Mouse (Mus musculus): ENCODE results near the gene Serf2.

Gene Serf2

DNA sequence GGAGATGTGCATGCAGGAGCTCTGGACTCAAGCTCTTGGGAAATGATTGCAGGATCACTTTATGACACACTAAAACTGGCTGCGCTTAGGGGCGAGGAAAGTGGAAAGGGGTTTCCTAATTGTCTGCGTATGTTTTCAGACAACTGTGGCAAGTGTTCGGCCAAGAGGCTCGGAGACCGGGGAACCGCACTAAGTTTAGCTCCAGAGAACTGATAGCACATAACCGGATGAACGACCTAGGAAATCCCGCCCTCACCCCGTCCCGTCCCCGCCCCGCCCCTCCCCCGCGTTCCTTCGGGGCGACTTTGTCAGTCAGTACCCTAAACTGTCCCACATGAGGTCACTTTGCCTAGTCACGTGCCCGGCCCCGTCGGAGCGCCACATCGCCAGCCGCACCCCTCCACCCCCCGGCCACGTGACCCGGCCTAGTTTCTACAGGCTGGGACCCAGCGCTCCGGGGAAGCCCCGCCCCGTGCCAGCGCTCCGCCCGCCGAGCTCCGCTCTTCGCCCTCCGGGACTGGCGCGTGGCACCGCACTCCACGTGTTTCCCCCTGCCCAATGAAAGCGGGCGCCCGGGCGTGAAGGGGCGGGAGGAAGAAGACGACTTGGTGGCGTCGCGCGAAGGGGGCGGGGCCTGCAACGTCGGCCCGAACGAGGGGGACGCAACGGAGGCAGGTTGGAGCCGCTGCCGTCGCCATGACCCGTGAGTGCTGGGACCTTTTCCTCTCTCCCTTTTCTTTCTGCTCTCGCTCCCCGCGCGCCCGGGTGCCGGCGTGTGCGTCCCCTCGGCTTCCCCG is at the start of gene Serf2:
Gene Serf2 (plus strand): TSS at position 457 of the 797 bp plus-strand sequence.
- peak; percentile 98 for DNase-seq (ENCODE audit: low read depth, low spot score)

DNA sequence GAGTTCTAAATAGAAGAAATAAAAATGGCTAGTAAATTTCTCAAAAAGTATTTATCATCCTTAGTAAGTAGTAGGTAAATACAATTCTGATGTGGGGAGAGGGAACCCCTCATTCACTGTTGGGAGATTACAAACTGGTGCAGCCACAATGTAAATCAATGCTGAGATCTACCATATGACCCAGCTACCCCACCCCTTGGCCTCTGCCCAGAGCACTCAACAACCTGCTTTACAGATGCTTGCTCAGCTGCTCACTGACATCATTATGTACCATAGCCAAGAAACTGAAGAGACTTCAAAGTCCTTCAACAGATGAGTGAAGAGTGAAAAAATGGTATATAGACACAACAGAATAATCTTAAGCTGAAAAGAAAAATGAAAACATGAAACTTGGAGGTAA is 45.7 kb upstream of the Serf2 start:
- DNase-seq (ENCODE audit: low read depth, low spot score): no peak

GRCm38 (mm10) chr2:121408160-121408559 is 40.8 kb upstream of the Serf2 start:
- peak; percentile 81 for DNase-seq (ENCODE audit: low read depth, low spot score)

DNA sequence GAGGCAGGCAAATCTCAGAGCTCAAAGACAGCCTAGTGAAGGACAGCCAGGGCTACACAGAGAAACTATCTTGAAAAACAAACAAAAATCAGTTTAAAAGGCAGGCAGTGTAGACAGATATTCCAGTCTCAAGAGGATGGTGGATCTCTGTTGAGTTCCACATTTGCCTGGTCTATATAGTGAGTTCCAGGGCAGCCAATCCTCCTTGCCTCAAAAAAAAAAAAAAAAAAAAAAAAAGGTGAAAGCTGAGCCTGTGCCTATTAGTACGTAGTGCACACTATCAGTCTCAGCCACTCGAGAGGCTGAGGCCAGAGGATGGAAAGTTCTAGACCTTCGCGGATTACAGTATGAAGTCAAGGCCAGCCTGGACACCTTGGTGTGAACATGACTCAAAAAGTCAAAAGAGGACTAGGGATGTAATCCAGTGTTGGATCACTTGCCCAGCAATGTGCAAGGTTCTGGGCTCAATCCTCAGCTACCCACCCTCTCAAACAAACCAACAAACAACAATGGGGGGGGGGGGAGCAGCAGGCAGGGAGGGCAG is 36.1 kb upstream of the Serf2 start:
- DNase-seq (ENCODE audit: low read depth, low spot score): no peak

DNA sequence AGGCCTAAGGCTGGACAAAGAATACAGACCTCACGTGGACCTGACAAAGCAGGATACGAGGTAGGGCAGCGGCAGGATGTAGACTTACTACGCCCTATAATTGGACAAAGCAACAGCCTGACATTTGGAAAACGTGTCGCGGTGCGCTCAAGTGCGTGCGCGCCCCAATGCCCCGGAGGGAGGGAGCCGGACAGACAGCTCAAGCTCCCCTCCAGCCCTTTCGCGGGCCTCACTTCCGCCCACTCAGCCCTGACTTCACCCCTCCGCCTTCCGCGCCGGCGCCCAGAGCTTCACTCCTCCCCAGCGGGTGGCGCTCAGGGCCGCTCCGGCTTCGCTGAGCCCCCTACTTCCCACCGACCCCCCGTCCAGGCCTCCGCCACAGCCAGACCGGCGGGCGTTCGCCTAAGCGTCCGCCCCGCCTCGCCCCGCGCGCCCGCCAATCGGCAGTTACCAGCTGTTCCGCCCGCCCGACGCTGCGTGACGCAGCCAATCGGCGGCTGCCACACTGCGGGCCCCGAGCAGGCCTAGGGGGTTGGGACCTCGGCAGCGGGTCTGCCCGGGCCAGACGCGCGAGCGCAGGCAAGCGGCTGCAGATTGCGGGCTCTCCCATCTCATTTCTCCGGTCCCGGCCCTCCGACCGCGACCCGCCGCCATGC is 35.5 kb upstream of the Serf2 start, which contains the start of the genes Pdia3 and Catsper2:
Gene Pdia3 (plus strand): TSS at position 389 of the 656 bp plus-strand sequence.
Gene Catsper2 (minus strand): TSS at position 406 of the 656 bp plus-strand sequence.
- DNase-seq (ENCODE audit: low read depth, low spot score): peak; percentile 91

- peak; percentile 82 for DNase-seq (ENCODE audit: low read depth, low spot score)
Observed at GRCm38 (mm10) chr2:121414139-121414685, 34.8 kb upstream of the Serf2 start.

GRCm38 (mm10) chr2:121415103-121415502 is 33.9 kb upstream of the Serf2 start:
- DNase-seq (ENCODE audit: low read depth, low spot score): no peak

DNA sequence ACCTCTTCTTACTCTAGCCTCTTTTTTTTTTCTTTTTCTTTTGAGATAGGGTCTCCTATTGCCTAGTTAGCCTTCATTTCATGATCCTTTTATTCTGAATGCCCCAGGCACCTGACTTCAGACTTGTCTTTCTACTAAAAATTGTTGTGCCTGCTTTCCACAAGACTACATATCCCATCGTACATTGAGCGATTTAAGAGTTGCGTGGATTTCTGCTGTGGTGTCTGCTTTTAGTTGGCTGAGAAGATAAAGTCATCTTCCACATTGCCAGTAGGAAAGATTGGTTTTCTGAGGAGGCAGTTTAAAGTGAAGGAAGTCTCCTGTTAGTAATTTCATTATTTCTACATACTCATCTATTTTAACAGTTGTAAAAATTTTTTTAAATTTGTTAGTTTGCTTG is 33.4 kb upstream of the Serf2 start:
- no peak for DNase-seq (ENCODE audit: low read depth, low spot score)

- DNase-seq (ENCODE audit: low read depth, low spot score): no peak
Observed at GRCm38 (mm10) chr2:121416356-121416755, 32.6 kb upstream of the Serf2 start.

DNA sequence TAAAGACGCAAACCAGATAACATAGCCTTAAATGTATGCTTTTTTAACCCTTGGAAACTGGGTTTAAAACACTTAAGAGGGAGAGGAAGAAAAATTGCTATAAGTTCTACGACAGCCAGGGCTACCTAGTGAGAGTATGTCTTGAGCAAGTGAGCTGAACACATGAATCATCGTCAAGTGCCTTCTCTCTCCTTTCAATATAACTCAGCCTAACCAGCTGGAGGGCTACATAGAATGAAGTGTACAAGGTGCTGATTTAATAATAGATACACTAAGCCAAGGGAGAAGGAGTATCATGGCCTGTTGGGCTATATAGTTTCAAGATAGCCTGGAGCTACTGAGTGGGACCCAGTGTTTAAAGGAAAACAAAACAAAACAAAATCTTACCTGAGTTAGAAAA is 30.5 kb upstream of the Serf2 start:
- no peak for DNase-seq (ENCODE audit: low read depth, low spot score)

DNA sequence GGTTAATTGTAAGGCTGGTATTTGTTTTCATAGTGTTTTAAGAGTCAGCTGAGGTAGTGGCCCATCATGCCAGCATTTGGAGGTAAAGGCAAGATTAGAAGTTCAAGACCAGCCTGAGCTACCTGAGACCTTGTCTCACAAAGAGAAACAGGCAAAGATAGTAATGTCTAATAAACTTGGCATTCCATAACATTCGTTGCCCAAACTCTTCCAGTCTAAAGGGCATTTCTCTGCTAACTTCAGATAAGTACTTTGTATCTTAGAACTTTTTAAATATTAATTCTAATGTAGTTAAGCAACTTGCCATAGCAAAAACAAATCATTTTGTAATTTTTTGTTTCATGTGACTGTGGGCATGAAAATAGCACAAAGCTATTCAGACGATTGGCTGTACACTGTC is 25.8 kb upstream of the Serf2 start:
- DNase-seq (ENCODE audit: low read depth, low spot score): no peak

GRCm38 (mm10) chr2:121425890-121426289 is 23.1 kb upstream of the Serf2 start:
- no peak for DNase-seq (ENCODE audit: low read depth, low spot score)

DNA sequence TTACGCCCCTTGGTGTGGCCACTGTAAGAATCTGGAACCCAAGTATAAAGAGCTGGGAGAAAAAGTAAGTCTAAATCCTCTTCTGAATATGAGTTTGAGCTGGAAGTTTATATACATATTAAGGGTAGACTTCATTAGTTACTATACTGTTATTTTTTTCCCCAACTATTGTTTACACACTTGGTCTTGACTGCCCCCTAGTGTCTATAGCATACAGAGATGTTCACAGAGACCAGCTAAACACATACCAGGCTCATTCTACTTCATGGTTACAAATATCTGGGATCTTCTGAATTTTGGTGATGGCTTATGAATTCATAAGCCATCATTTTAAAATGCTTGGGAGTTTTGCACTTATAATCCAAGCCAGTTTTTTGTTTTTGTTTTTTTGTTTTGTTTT is 14.1 kb upstream of the Serf2 start:
- peak; percentile 49 for DNase-seq (ENCODE audit: low read depth, low spot score)

GRCm38 (mm10) chr2:121439746-121440145 is 9.2 kb upstream of the Serf2 start:
- no peak for DNase-seq (ENCODE audit: low read depth, low spot score)

DNA sequence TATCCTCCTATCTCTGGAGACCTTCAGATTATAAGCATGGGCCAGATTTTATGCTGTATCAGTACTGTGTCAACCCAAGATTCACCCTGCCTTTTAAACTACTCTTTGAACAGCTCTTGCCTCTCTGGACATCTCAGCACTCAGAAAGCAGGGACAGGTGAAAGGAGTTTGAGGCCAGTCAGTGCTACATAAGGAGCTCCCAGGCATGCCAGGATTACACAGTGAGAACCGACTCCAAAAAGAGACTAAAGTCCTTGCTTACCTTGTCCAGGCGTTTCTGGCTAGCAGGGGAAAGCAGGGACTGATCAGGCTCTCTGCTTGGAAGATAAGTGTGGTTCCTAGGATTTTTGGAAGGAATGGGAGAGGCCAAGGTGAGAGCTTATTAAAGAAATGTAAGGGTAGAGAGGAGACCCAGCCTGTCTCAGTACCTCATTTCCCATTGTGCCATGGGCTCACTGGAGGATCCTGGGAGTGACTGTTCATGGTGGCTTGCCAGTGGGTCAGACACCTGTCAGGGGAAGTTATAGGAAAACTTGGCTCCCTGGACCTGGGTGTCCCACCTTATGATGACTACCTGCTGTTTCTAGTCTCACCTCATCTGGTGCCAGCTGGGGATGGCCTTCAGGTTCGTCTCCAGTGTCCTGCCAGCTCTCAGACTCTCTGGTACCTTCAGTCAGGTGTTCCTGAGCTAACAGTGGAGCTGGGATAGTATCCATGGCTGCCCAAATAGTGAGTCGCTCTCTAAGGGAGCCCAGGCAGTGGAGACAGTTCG is 8.0 kb upstream of the Serf2 start:
- DNase-seq (ENCODE audit: low read depth, low spot score): no peak

GRCm38 (mm10) chr2:121441800-121442199 is 7.2 kb upstream of the Serf2 start:
- no peak for DNase-seq (ENCODE audit: low read depth, low spot score)

DNA sequence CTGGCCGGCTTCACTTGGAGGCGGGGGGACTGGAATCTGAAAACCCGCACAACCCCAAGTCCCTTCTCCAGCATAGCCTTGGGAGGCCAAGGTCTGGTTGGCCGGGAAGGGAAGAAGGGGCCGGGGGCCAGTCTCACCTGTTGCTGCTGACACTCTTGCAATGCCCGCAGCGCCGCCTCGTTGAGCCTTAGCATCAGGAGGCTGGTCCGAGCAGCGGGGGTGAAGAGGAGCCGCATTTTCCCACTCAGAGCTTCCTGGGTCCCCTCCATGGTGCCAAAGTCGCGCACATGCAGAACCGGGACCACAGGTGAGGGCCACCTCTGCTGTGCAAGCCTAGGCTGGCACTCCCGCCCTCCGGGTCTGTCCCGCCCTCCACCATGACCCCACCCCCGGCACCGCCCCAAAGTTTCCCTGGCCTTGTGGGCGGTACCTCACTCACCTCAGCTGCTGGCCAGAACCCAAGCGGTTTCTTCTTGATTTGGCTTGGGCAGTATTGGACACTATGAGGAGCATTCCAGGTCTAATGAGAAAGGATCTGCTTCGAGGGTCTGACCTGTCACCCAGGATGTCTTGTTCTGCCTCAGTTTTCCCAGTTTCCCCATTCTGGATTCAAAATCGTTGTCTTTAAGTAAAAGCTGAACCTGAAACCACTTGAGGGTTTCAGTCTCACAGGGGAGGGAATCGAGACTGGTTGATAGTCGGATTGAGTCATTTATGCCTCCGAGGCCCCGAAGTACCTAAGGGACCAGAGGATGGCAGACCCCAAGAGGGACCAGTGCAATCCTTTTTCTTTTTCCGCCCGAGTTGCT is 6.5 kb upstream of the Serf2 start:
- peak; percentile 64 for DNase-seq (ENCODE audit: low read depth, low spot score)

- peak; percentile 32 for DNase-seq (ENCODE audit: low read depth, low spot score)
Observed at GRCm38 (mm10) chr2:121443068-121443349, 6.0 kb upstream of the Serf2 start.

GRCm38 (mm10) chr2:121444178-121444577 is 4.8 kb upstream of the Serf2 start, which contains the start of gene Ell3:
Ell3 (minus strand) TSS chr2:121444278.
- no peak for DNase-seq (ENCODE audit: low read depth, low spot score)

DNA sequence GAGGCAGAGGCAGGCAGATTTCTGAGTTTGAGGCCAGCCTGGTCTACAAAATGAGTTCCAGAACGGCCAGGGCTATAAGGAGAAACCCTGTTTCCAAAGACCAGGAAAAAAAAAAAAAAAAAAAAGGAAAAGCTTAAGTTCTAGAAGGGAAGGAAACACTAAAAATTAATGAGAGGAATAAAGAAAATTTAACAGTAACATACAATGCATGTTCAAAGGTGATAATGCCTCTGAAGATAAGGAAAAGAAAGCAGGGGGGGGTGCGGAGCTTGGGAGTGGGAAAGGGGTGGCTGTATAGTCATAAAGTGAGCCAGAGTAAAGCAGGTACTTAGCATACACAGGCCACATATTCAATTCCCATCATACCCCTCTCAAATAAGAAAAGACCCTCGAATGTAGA is 3.9 kb upstream of the Serf2 start:
- no peak for DNase-seq (ENCODE audit: low read depth, low spot score)

DNA sequence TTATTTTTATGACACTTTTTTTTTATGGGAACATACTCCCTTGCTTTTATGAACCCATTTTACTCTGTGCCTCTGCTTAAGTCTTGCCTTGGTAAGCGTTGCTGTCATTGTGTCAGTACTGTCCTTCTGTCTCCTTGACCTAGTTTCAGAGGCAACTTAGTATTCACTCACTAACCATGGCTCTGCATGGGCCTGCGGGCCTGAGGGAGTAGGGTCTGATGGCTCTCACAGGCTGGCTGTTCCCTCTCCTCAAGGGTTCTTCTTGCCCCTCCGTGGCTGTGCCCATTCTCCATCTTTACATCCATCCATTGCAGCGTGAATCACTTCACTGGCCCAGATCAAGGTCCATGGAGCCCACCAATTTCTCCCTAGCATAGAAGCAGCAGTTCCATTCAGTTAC is 2.5 kb upstream of the Serf2 start:
- no peak for DNase-seq (ENCODE audit: low read depth, low spot score)
